Mouse (Mus musculus) G1E (cell line): ENCODE measurements around the gene Mrpl43. TPM values are rescaled to one million over a fixed set of nuclear protein-coding genes. Genes with fewer than 3 reads are reported as not detected.
"Not testable (repeated sequence)": the region's sequence is repeated elsewhere in the genome, so short reads cannot be mapped to it uniquely, and the experiment has no call there.

ENCODE experiments used
- ATAC-seq: 2 replicates; pipeline ENCODE4 v1.8.0; 2016; ENCODE audit warnings: mild to moderate bottlenecking; ENCODE audit not compliant: insufficient number of reproducible peaks, poor library complexity, low FRiP score, severe bottlenecking; ENCODE audit errors: extremely low read depth
- DNase-seq: peaks from one replicate; pipeline ENCODE4 v3.0.0; 2012; ENCODE audit warnings: low spot score
- H3K27me3 ChIP-seq: 2 replicates; pipeline ENCODE4 v1.6.1; 2012; ENCODE audit warnings: mild to moderate bottlenecking, low read length, inconsistent platforms; ENCODE audit not compliant: insufficient read depth
- H3K36me3 ChIP-seq: replicated peaks from 2 replicates; pipeline ENCODE3; 2012; ENCODE audit warnings: mild to moderate bottlenecking, inconsistent platforms
- H3K4me1 ChIP-seq: 2 replicates; pipeline ENCODE4 v1.6.1; 2012; ENCODE audit warnings: low read depth, low read length, inconsistent platforms, mixed read lengths; ENCODE audit not compliant: insufficient read depth
- H3K4me3 ChIP-seq: 2 replicates; pipeline ENCODE4 v1.5.1; 2012; ENCODE audit warnings: low read depth, mild to moderate bottlenecking, inconsistent platforms, low read length, moderate library complexity, mixed read lengths
- H3K9me3 ChIP-seq: replicated peaks from 2 replicates; pipeline ENCODE4 v1.6.1; 2012; ENCODE audit warnings: inconsistent platforms
- CTCF ChIP-seq: IDR thresholded peaks from 2 replicates; pipeline ENCODE4 v1.5.1; 2012; ENCODE audit warnings: low read depth, low read length, inconsistent platforms, mixed read lengths
- GATA1 ChIP-seq: IDR thresholded peaks from 2 replicates; pipeline ENCODE4 v1.6.1; 2012; ENCODE audit warnings: borderline replicate concordance, low read length, inconsistent platforms, mixed read lengths
- GATA2 ChIP-seq: IDR thresholded peaks from 2 replicates; pipeline ENCODE4 v1.6.1; 2012; ENCODE audit warnings: low read depth, low read length, inconsistent platforms, borderline replicate concordance
- POLR2AphosphoS5 ChIP-seq: IDR thresholded peaks from 2 replicates; pipeline ENCODE4 v1.6.1; 2012; ENCODE audit warnings: low read depth, low read length, inconsistent platforms; ENCODE audit not compliant: insufficient replicate concordance
- TAL1 ChIP-seq: conservative IDR thresholded peaks from 2 replicates; pipeline ENCODE4 v1.6.1; 2012; ENCODE audit warnings: low read depth, low read length, inconsistent platforms, mixed read lengths
- polyA plus RNA-seq: library from polyadenylated mRNA; stranded (reverse); fragments of >175 nt; gene quantifications from 2 replicates; pipeline ENCODE4 v1.2.3, GENCODE M21; 2012
- total RNA-seq, 2 experiments: library from RNA; stranded (forward) in 1 of 2; stranded (reverse) in 1 of 2; fragments of 200-1000 nt in 1 of 2; fragments of >200 nt in 1 of 2; fragmentation: Nextera tagmentation in 1 of 2; gene quantifications; 2 replicates each; pipeline ENCODE4 v1.2.3; 2014 to 2017

Mrpl43 gene
- total and polyA plus RNA-seq, 3 experiments, result 39.7 to 94.7 (median 41.8) TPM

GRCm38 (mm10) chr19:45044389-45044927 is 38.2 kb upstream of the Mrpl43 start:
- Histone ChIP-seq H3K27me3 (peaks cover 58% of the 10 kb centered on the region), H3K4me3 (no peak overlapping the region), H3K9me3 (no peaks in the 10 kb centered on the region), H3K4me1 (peaks cover 29% of the 10 kb centered on the region), H3K36me3 (peaks cover 7% of the 10 kb centered on the region)
- DNase-seq (no peak), ATAC-seq (no peak)
- TF ChIP-seq POLR2AphosphoS5, result no peak
- TF ChIP-seq CTCF, result no peak
- no peak for TF ChIP-seq GATA1
- no peak for TF ChIP-seq TAL1
- no peak for TF ChIP-seq GATA2

GRCm38 (mm10) chr19:45040214-45040613 is 34.0 kb upstream of the Mrpl43 start:
- Histone ChIP-seq H3K4me3 (no peak overlapping the region), H3K9me3 (no peaks in the 10 kb centered on the region), H3K27me3 (peaks cover 66% of the 10 kb centered on the region), H3K4me1 (peaks cover 14% of the 10 kb centered on the region), H3K36me3 (no peaks in the 10 kb centered on the region)
- ATAC-seq, result no peak
- TF ChIP-seq TAL1, result no peak
- no peak for TF ChIP-seq CTCF
- no peak for TF ChIP-seq GATA2
- no peak for TF ChIP-seq POLR2AphosphoS5
- TF ChIP-seq GATA1, result no peak
- no peak for DNase-seq

GRCm38 (mm10) chr19:45038198-45038597 is 32.0 kb upstream of the Mrpl43 start:
- not testable (repeated sequence) for H3K4me3 ChIP-seq, ATAC-seq, H3K36me3 ChIP-seq, DNase-seq, H3K9me3 ChIP-seq
- Histone ChIP-seq H3K27me3 (peaks cover 52% of the 10 kb centered on the region), H3K4me1 (peaks cover 14% of the 10 kb centered on the region)

GRCm38 (mm10) chr19:45036867-45037266 is 30.6 kb upstream of the Mrpl43 start:
- peaks cover 21% of the 10 kb centered on the region for H3K4me1 ChIP-seq
- no peaks in the 10 kb centered on the region for H3K9me3 ChIP-seq
- no peak for ATAC-seq
- H3K36me3 ChIP-seq, result no peaks in the 10 kb centered on the region
- no peak for DNase-seq
- H3K4me3 ChIP-seq, result no peak overlapping the region
- peaks cover 51% of the 10 kb centered on the region for H3K27me3 ChIP-seq
- TF ChIP-seq CTCF (peak; percentile 35), GATA2 (no peak)

GRCm38 (mm10) chr19:45032570-45033332 is 26.5 kb upstream of the Mrpl43 start:
- TF ChIP-seq CTCF (no peak), POLR2AphosphoS5 (no peak), GATA1 (no peak), TAL1 (no peak), GATA2 (no peak)
- Histone ChIP-seq H3K4me1 (peaks cover 40% of the 10 kb centered on the region), H3K4me3 (no peak overlapping the region), H3K27me3 (peaks cover 26% of the 10 kb centered on the region), H3K9me3 (no peaks in the 10 kb centered on the region), H3K36me3 (peaks cover 11% of the 10 kb centered on the region)
- ATAC-seq (no peak), DNase-seq (no peak)

- peaks cover 19% of the 10 kb centered on the region for H3K36me3 ChIP-seq
- ATAC-seq (no peak), DNase-seq (no peak)
- no peak overlapping the region for H3K4me3 ChIP-seq
- TF ChIP-seq POLR2AphosphoS5, result no peak
- TF ChIP-seq CTCF, result peak; percentile 28; the same call in 1 of the 2 replicates
- H3K27me3 ChIP-seq, result peaks cover 22% of the 10 kb centered on the region
- H3K4me1 ChIP-seq, result peaks cover 31% of the 10 kb centered on the region
- H3K9me3 ChIP-seq, result no peaks in the 10 kb centered on the region
These were observed 25.5 kb upstream of the Mrpl43 start for GRCm38 (mm10) chr19:45031780-45032179.
